Mouse (Mus musculus) CH12.LX (cell line): ENCODE measurements around the gene Adamtsl5.

Experiments
- CTCF ChIP-seq, 2 experiments: IDR thresholded peaks in 1 of 2; conservative IDR thresholded peaks in 1 of 2; 2 replicates each; pipeline ENCODE4 v1.5.1; 2011 to 2012; ENCODE audit warnings: low read depth in 2 of 2, low read length in 2 of 2, improper control_type of control experiment in 1 of 2, inconsistent platforms in 1 of 2, mild to moderate bottlenecking in 1 of 2, moderate library complexity in 1 of 2
- ELF1 ChIP-seq: IDR thresholded peaks from 2 replicates; pipeline ENCODE4 v1.6.1; 2014; ENCODE audit warnings: low read depth, mild to moderate bottlenecking, inconsistent platforms, low read length, improper control_type of control experiment
- EP300 ChIP-seq: IDR thresholded peaks from 2 replicates; pipeline ENCODE4 v1.6.1; 2011; ENCODE audit warnings: low read length, improper control_type of control experiment
- GABPA ChIP-seq: IDR thresholded peaks from 2 replicates; pipeline ENCODE4 v1.6.1; 2012; ENCODE audit warnings: low read depth, low read length, improper control_type of control experiment, inconsistent platforms; ENCODE audit not compliant: insufficient replicate concordance
- MAX ChIP-seq: IDR thresholded peaks from 2 replicates; pipeline ENCODE4 v1.6.1; 2011; ENCODE audit warnings: low read length, improper control_type of control experiment
- MXI1 ChIP-seq: IDR thresholded peaks from 2 replicates; pipeline ENCODE4 v1.6.1; 2011; ENCODE audit warnings: mild to moderate bottlenecking, low read depth, low read length, improper control_type of control experiment
- POLR2A ChIP-seq: IDR thresholded peaks from 2 replicates; pipeline ENCODE4 v1.6.1; 2011; ENCODE audit warnings: low read depth, mild to moderate bottlenecking, improper control_type of control experiment, low read length
- SMC3 ChIP-seq: IDR thresholded peaks from 2 replicates; pipeline ENCODE4 v1.6.1; 2011; ENCODE audit warnings: low read depth, low read length, improper control_type of control experiment
- ZC3H11A ChIP-seq: IDR thresholded peaks from 2 replicates; pipeline ENCODE4 v1.6.1; 2012; ENCODE audit warnings: low read depth, mild to moderate bottlenecking, inconsistent platforms, low read length, improper control_type of control experiment

DNA sequence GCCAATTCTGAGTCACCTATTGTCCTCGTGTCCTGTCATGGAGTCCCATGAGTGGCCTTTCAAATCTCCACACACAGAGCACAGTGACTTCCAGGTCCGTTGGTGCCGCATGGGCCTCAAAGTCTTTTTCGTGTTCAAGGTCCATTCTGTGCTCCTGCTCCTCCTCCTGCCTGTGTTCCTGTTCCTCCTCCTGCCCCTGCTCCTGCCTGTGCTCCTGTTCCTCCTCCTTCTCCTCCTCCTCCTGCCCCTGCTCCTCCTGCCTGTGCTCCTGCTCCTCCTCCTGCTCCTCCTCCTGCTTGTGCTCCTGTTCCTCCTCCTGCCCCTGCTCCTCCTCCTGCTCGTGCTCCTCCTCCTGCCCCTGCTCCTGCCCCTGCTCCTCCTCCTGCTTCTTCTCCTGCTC lies 19.7 kb upstream of the Adamtsl5 start:
- TF ChIP-seq SMC3, result no peak
- TF ChIP-seq MAX, result no peak
- no peak for TF ChIP-seq CTCF (conservative IDR thresholded peaks at IDR 0.05 in 1 of 2, IDR thresholded peaks at IDR 0.05 in 1 of 2; ENCODE audit: low read depth in 2 of 2, low read length in 2 of 2)
- TF ChIP-seq ELF1, result no peak
- TF ChIP-seq POLR2A, result no peak
- TF ChIP-seq ZC3H11A, result no peak
- TF ChIP-seq MXI1, result no peak
- TF ChIP-seq EP300, result no peak
- no peak for TF ChIP-seq GABPA
